Mouse (Mus musculus): ENCODE data around the gene Tnpo2.

GRCm38 (mm10) chr8:85023846-85024245 is 12.9 kb upstream of the Tnpo2 start:
- no peak for TF ChIP-seq POLR2A (IDR thresholded peaks at IDR 0.05; ENCODE audit: insufficient read depth, low read depth, low read length)
- TF ChIP-seq CTCF (IDR thresholded peaks at IDR 0.05), result no peak
- no peak for TF ChIP-seq EP300 (IDR thresholded peaks at IDR 0.05; ENCODE audit: insufficient read depth, low read depth, low read length)

All from heart, adult 2 months (tissue).